Mouse (Mus musculus) kidney, adult 9 months (tissue): Measurements from ENCODE around the gene Nudt1.

ENCODE experiments used
- DNase-seq: peaks from one replicate; pipeline ENCODE4 v3.0.0; 2022

Nudt1 gene

GRCm38 (mm10) chr5:140321042-140321755 is at the start of gene Nudt1, which contains the start of gene Mad1l1:
Gene Nudt1 (plus strand): TSS chr5:140321656.
Gene Mad1l1 (minus strand): TSS chr5:140321552.
- peak; percentile 96 for DNase-seq

GRCm38 (mm10) chr5:140276779-140277178 is 44.7 kb upstream of the Nudt1 start:
- DNase-seq: no peak

GRCm38 (mm10) chr5:140280205-140280604 is 41.3 kb upstream of the Nudt1 start:
- DNase-seq: no peak

- DNase-seq: peak; percentile 88
Measured at GRCm38 (mm10) chr5:140282376-140282775, 39.1 kb upstream of the Nudt1 start.

GRCm38 (mm10) chr5:140282900-140283299 is 38.6 kb upstream of the Nudt1 start:
- no peak for DNase-seq

- DNase-seq: no peak
Measured at GRCm38 (mm10) chr5:140284011-140284410, 37.4 kb upstream of the Nudt1 start.

- no peak for DNase-seq
Measured at GRCm38 (mm10) chr5:140284761-140285160, 36.7 kb upstream of the Nudt1 start.

GRCm38 (mm10) chr5:140288287-140288686 is 33.2 kb upstream of the Nudt1 start:
- DNase-seq: no peak

GRCm38 (mm10) chr5:140289161-140289560 is 32.3 kb upstream of the Nudt1 start:
- DNase-seq: peak; percentile 78

GRCm38 (mm10) chr5:140292152-140292551 is 29.3 kb upstream of the Nudt1 start:
- DNase-seq: peak; percentile 80

GRCm38 (mm10) chr5:140298291-140298690 is 23.2 kb upstream of the Nudt1 start:
- DNase-seq: no peak

GRCm38 (mm10) chr5:140306016-140306415 is 15.4 kb upstream of the Nudt1 start:
- no peak for DNase-seq

- DNase-seq: no peak
Measured at GRCm38 (mm10) chr5:140307602-140308001, 13.9 kb upstream of the Nudt1 start.

GRCm38 (mm10) chr5:140316716-140317115 is 4.7 kb upstream of the Nudt1 start:
- DNase-seq: no peak

GRCm38 (mm10) chr5:140321756-140322575 is 510 bp downstream of the Nudt1 start:
- DNase-seq: peak; percentile 20

- no peak for DNase-seq
Measured at GRCm38 (mm10) chr5:140324058-140324457, 2.6 kb downstream of the Nudt1 start.

GRCm38 (mm10) chr5:140331615-140332512 is 10.4 kb downstream of the Nudt1 start, which contains the start of gene Mrm2:
Gene Mrm2 (minus strand): TSS chr5:140331898.
- peak; percentile 84 for DNase-seq

GRCm38 (mm10) chr5:140332519-140332918 is 11.1 kb downstream of the Nudt1 start:
- DNase-seq: no peak

GRCm38 (mm10) chr5:140333631-140334030 is 12.2 kb downstream of the Nudt1 start:
- DNase-seq: peak; percentile 32

- DNase-seq: peak; percentile 38
Measured at GRCm38 (mm10) chr5:140336680-140337079, 15.2 kb downstream of the Nudt1 start.

GRCm38 (mm10) chr5:140338779-140339178 is 17.3 kb downstream of the Nudt1 start:
- DNase-seq: no peak

GRCm38 (mm10) chr5:140339836-140340235 is 18.4 kb downstream of the Nudt1 start:
- DNase-seq: no peak

GRCm38 (mm10) chr5:140342880-140343279 is 21.4 kb downstream of the Nudt1 start:
- no peak for DNase-seq
